Mouse (Mus musculus) gastrocnemius, postnatal 25 days (tissue): ENCODE results near the gene Hmg20a. TPM values are rescaled to one million over a fixed set of nuclear protein-coding genes. Genes with fewer than 3 reads are reported as not detected.

ENCODE experiments used
- DNase-seq: peaks from one replicate; pipeline ENCODE4 v3.0.0; 2022
- total RNA-seq, 2 experiments: library from RNA; stranded (reverse); gene quantifications; 1 replicate in 1 of 2; 2 replicates in 1 of 2; pipeline ENCODE4 v1.2.3; 2021

Gene Hmg20a
- total RNA-seq, 2 experiments from 2014 or later, result 13.0 to 13.7 TPM

DNA sequence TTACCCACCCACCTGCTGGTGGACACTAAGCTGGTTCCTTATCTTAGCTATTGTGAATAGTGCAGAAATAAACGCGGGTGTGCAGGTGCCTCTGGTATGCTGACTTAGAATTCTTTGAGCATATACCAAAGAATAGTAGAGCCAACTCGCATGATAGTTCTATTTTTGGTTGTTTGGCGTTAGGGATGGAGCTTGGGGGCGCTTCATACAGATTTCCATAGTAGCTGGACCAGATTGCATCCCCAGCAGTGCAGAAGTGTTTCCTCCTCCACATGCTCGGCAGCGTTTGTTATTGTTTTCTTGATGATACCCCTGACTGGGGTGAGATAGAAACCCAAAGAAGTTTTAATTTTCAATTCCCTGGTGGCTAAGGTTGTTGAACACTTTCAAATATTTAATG, 21.3 kb downstream of the Hmg20a start:
- DNase-seq, result no peak

DNA sequence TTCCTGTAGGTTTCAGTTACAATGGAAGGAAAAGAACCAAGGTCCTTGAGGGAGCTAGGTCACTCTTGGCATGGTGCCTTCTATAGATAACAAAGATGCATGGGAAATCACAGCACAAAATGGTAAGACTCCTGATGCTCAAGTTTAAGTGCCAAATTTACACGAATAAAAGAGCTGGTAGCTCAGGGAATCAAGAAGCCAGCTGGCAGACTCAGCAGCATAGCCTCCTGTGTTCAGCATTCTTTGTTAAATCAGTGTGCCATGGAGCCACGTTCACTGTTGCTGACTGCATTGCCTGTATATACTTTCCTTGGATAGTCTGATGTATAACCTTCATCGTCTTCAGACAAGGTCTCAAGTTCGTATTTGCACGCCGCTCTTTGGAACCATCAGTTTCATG, 33.2 kb downstream of the Hmg20a start:
- DNase-seq, result no peak

DNA sequence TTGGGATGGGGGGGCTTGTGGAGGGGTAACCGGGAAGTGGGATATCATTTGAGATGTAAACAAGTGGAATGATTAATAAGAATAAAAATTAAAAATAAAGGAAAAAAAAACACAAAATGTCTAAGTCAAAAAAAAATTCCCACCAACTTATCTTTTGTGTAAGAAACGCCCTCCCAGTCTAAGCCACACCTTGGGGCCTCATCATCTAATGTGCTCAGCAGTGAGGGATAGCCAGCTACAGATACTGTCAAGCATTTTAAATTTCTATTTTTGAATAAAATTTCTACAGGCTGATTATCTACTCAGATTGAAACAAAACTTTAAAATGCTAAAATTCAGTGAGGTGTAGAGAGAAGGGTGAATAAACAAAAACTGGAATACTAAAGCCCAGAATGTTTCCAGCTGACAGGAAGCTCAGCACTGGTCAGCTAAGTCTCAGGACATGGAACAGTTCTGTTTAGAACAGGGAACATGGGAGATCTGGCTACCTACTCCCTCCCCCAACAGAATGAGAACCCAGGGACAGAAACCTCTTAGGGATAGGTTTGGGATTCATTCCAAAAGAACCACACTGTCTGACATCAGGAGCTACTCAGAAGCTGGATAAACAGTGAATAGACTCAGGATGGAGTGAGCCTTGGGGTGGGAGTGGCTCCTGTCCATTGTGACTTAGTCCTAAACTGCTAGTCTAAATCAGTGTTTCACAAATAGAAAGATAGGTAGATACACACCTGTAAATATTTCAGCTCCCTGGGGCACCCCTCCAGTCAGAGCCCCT, 34.8 kb downstream of the Hmg20a start:
- DNase-seq, result no peak

DNA sequence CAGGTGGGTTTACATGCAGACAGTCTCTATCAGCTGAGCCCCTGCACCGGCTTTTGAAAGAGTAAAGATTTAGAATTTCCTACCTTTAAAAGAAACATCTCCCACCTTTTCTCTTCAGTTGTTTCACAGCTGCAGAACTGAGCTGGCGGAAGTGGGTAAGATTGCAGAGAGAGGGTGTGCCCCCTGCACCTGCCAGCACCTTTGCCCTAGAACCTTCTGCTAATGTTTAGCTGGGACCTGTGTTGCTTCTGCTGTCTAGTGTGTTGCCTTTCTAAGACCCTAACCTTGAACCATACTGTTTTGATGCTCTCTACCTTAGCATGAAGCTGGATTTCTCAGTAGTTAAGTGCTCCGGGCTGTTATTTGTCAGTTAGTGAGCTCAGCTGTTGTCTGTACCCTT, 38.0 kb downstream of the Hmg20a start:
- DNase-seq, result no peak

DNA sequence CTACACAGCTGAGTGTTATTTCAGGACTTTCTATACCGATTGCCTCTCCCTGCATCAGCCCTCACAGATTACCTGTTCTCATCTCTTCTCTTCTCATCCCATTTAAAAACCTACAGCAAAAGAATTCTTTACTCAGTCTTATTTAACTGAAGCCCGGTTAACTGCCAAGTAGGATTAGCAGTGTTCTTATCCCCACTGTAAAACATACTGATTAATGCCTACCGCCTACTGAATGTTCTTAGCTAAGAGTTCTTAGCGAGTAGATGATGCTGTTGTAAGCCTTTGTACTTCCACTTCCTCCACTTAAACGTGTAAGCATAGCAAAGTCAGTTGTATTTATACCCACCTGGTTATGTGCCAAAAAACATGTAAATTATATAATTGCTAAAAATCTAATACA, 42.6 kb downstream of the Hmg20a start:
- no peak for DNase-seq

DNA sequence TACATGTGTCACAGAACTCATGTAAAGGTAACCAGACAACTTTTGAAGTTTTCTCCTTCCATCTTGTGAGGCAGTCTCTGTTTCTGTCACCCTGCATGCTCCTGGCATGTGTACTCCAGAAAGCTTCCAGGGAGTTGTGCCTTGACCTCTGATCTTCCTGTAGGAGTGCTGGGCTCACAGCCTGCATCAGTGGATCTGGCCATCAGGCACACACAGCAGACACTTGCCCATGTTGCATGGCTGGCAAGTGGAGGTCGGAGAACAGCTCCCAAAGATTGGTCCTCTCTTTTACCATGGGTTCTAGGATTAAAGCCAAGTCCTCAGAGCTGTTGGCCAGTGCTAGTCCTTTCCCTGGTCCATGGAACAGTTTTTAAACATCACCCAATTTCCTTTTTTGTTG, 44.2 kb downstream of the Hmg20a start:
- no peak for DNase-seq

DNA sequence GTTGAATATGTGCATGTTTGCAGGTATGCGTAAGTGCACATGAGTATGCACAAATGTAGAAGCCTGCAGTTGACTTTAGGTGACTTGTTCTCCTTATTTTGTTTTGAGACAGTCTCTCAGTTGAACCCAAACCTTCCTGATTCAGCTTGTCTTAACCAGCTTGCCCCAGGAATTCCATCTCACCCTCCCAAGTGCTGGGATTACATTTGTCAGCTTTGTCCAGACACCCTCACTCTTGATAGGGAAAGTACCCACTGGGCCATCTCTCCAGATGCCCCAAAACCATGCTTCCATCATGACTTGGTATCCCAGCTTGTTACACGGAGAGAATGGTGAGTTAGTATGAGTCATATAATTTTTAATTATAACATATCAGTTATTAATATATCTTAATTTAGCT, 44.6 kb downstream of the Hmg20a start:
- no peak for DNase-seq

DNA sequence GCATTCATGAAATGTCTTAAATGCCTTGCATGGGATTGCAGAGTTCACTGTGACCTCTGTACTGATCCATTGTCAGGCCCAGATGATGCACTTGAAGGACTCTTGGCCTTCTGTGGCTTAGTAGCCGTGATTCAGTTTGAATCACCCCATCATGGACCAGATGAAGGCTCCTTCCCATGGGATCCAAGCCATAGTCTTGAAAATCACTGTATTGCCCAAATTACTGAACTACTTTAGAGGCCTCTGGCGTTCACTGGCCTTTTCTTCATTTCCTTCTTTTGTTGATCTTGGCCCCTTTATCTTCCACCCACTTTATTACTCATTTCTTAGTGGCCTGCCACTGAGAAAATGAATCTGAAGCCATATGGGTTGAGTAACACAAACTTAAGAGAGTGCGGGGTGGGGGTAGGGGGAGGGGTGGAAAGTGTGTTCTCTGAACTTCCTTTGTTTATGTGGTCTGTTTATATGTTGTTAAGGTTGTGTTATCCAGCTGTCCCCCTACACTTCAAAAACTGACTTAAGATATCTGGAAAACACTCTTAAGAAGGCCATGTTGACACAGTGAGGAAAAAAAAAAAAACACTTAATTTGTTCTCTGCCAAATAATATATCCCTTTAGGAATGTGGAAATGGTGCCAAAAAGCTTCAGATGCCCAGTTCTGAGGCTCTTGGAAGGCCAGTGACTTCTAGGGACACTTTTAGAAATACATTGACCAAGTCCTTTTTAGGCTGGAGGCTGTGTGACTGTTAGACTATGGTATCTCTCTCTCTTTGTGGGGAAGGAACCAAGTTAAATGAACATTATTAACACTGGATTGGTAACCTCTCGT, 45.5 kb downstream of the Hmg20a start:
- peak; percentile 19 for DNase-seq

DNA sequence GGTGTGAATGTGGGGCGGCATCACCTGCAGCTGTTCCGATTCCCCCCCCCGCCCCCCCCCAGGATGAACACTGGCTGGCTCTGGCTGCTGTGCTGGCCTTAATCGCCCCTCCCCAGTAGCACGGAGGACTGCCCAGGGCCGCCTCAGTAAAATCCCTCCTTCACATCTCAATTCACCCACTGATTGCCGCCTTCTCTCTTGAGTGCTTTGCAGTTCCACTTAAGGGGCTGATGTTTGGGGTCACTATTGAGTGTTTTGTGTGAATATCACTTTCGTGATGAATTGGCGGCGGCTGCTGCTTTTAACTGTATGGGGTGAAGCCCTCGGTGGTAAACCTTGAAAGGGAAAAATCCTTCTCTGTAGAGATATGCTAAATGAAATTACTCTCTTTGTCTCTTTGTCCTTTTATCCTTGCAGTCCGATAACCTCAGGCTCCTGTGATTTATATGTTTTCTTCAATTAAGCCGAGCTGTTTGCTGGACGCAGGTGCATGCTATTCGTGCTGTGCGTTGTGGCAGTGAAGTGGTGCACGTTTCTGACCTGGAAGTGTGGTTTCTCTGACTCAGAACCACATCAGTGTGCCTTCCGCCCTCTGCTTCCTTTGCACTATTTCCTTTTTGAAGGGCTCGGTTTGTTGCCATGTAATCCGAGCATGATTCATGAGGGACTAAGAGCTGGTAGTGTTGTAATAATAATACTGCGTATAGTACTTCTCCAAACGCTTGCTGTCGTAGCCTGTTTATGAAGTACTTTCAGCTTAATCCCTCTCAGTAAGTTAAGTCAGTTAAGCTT, 46.6 kb downstream of the Hmg20a start:
- peak; percentile 22 for DNase-seq

DNA sequence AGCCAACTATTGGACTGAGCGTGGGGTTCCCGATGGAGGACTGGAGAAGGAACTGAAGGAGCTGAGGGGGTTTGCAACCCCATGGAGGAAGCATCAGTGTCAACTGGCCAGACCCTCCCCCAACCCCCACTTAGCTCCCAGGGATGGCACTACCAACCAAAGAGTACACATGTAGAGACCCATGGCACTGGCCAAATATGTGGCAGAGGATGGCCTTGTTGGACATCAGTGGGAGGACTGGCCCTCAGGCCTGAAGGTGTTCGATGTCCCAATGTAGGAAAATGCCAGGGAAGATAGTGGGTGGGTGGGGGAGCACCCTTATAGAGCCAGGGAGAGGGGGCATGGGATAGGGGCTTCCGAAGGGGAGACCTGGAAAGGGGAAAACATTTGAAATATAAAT, 47.8 kb downstream of the Hmg20a start:
- DNase-seq, result no peak

DNA sequence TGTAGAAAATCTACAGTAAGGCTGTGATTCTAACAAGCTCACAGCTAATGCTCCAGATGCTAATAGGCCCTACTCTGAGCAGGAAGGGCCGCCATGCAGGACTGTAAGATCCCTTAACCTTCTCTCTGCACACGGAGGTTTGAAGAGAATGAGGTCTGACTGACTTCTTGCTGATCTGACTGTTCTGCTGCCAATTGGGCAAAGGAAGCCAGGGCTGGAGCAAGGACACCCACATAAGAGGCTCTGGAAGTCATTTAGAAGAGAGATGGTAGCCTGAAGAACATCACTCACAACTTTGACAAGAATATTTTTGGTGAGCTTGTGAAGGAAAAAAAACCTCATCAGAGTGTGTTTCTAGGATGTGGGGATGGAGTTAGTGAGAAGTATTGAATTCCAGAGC, 51.2 kb downstream of the Hmg20a start:
- DNase-seq, result peak; percentile 38

DNA sequence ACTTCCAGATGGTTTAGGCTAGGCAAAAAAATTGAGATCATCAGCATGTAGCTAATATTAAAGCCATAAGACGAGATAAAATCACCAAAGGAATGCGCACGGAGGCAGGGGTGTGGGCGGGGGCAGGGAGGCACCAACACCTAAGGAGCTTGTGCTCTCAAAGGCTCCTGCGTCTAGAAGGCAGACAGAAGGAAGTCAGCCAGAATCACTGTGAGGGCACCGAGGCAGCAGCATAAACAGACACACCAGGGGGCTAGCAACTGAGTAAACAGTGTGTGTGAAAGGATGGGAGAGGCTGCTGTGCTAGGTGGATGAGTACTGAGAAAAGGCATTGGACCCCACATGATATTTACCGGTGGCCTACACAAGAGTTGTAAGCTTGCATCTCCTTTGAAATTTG, 51.9 kb downstream of the Hmg20a start:
- no peak for DNase-seq

DNA sequence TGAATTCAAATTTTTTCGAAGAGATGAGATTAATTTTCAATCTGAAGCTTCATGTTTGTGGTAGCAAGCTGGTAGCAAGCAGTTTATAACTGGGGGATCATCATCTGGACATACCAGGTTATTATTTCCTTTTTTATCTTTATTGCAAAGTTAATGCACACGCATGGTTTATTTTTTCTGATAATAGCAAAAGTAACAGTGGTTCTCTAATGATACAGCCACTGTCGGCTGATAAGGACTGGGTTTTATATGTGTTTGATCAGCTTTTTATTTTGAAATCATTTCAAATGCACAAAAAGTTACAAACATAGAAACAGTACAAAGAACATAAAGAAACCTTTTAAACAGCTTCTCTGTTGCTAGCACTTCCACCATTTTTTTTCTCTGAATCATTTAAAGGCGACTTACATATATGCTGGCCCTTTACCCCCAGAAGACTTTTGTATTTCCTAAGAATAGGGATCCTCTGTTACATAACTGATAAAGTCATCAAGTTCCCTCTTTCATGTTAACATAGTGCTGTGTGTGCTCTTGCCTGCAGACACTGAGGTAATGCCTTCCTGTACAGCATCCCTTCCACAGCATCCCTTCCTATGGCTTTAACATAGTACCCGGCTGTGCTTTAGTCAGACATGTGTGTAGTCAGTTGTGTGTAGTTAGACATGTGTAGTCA, 60.7 kb downstream of the Hmg20a start:
- DNase-seq, result no peak

DNA sequence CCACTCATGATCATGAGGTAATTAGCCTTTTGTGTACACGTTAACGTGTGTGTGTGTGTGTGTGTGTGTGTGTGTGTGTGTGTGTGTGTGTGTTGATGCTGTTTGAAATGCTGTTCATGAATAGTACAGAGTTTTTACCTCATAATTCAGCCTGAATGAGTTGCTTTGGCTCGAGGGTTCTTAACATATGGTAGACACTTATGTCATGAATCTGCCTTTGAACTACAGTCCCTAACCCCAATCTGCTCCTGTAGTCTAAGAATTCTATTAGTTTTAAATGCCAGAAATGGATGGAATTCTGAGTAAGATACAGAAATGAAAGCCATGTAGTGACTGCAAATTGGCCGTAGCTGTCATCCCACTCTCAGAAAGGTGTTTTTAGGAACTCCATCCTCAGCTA, 64.2 kb downstream of the Hmg20a start:
- DNase-seq, result no peak

DNA sequence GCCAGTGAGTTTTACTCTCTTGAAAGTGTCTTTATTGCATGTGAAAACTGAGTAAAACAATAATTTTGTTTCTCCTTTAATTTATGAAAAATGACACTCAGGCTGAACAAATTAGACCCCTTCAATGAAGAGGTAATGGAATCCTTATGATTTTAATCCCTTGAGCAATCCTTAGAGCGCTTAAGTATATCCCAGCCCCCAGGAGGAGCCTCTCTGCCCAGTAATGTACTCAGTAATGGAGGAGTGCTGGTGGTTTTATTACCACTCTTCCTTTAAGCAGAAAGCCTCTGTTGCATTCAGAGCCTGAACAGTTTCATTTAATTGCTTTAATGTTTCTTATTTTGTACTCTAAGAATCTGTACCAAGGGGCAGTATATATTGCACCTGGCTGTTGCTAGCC, 67.0 kb downstream of the Hmg20a start:
- DNase-seq, result no peak

DNA sequence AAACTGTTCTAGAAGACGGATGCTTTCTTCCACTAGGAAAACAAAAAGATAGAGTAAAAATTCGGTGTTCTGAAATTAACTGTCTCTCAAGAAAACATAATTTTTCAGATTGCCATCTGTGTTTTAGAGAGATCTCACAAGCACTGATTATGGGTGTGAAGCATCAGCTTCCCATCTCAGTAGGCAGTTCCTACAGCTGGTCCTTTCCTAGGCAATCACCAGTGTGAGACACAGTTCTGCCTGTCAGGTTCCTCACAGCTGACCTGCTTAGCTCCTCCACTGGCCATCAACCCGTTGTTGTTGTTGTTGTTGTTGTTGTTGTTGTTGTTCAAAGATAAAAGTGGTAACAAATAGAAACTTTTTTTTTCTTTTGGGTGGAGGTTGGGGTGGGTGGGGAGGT, 67.7 kb downstream of the Hmg20a start:
- no peak for DNase-seq

DNA sequence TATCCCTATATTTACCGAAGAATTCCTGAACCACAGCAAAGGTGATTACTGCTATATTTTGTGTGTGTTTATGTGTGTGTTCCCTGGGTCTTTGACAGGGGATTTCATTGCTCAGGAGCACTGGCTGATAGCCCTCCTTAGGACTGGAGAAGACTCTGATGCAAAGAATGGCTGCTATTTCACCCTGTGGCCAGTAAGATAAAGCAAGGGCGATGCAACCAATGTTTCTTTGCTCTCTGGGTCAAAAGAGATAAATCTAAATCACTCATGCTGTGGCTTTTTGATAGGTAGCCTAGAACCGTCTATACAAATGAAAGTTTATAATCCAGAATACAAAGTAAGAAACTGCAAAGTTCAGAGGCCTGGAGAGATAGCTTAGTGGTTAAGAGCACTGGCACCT, 69.2 kb downstream of the Hmg20a start:
- DNase-seq, result no peak

DNA sequence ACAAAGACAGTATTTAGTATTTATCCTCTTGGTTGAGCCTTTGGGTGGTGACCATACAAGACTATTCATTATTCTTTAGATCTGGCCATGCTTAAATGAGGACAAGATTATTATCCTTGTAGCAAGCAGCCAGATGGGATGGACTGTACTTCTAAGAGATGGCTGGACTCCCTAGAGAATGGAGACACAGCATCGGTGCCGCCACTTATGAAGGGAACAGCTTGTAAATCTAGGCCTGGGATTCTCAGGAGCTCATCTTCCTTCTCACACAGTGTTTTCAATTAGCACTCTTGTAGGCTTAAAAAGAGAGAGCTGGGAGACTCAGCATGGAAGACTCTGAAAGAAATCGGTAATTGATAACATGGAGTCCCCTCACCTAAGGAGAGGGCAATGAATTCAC, 74.0 kb downstream of the Hmg20a start:
- no peak for DNase-seq

DNA sequence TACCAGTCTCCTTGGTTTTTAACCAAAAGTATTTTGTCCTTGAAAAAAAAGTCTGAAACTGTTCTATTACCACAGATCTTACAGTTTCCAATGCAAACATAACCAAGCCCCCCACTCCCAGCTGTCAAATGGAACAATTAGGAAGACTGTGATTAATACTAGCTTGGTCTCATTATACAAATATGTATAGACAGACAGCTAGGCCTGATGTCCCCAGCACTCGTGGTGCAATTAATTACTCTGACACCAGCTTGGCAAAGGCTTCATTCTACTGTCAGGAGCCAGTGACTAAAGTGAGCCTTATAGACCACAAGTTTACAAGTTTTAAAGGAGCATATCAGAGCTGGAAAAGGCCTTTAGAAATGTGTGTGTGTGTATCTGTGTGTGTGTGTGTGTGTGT, 74.5 kb downstream of the Hmg20a start:
- no peak for DNase-seq

DNA sequence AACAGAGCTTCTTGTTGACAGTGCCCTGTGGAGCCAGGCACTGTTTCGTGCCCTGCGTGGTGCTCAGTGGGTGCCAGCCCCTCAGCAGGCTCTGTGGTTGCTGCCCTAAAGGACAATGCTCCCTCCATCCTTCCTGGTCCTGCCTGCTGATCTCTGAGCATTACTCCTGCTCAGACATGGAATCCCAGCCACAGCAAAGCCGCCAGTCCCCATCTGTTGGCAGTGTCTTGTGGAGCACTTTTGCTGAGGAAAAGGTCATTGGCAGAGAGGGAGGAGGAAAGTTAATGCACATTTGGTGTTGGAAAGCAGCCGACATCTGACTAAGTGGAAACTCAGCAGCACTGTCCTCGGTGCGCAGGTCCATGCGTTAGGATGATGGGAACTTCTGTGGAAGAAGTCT, 76.7 kb downstream of the Hmg20a start:
- DNase-seq, result no peak

DNA sequence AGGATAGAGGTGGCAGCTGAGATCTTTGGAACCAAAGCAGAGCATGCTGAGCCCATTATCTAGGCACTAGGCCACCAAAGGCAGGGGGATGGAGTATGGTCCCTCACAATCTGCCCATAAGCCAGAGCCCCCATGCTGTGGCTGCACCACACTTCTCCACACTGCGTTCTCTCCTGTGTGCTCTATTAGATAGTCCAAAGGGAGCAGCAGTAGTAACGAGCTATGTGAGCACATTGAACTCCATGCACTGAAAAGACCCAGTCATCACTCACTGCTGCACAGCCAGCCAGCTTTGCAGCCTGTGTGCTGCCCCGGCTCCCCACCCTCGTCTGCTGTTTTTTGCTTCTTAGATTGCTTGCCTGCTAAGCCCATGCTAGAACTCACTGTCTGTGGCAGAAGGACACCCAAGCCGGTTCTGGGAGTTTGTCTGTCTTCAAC, 77.4 kb downstream of the Hmg20a start:
- DNase-seq, result no peak

DNA sequence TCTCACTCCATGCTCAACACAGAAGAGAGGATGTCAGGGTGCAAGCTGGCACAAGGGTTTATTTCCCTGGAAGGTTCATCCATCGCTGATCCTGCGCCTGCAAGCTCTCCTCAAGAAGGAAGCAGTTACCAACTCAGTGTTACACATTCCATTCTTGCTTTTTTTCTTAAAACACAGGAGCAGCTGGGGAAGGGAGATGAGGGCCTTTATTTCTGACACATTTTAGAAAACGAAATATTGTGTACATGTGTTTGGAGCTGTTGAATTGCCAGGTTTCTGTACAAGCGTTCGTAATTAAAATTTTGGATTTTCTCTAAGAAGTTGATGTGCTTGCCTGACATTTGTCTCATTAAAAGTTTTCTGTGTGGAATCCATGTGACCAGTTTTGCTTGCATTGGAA, 78.2 kb downstream of the Hmg20a start:
- DNase-seq, result no peak
